Mouse (Mus musculus): ENCODE data around the gene Maats1.

- no peak for TF ChIP-seq GATA1 (IDR thresholded peaks at IDR 0.05; ENCODE audit: borderline replicate concordance, low read length)
- no peak for TF ChIP-seq FLI1 (IDR thresholded peaks at IDR 0.05; ENCODE audit: low read length)
These were observed 34.9 kb upstream of the Maats1 start for GRCm38 (mm10) chr16:38376841-38377249.
